Mouse (Mus musculus): ENCODE results near the gene Drap1. TPM values are rescaled to one million over a fixed set of nuclear protein-coding genes. Genes with fewer than 3 reads are reported as not detected.

Gene Drap1
- total RNA-seq, 1 experiment from 2014 or later = 121 TPM

GRCm38 (mm10) chr19:5424092-5424781 is 542 bp downstream of the Drap1 start:
- ATAC-seq (replicated peaks; ENCODE audit: insufficient number of reproducible peaks, low FRiP score, low TSS enrichment, poor library complexity, severe bottlenecking) = peak; percentile 5; the same call in 1 of the 2 replicates

- no peak for ATAC-seq (replicated peaks; ENCODE audit: insufficient number of reproducible peaks, low FRiP score, low TSS enrichment, poor library complexity, severe bottlenecking)
Observed at GRCm38 (mm10) chr19:5423561-5423960, 1.2 kb downstream of the Drap1 start.

GRCm38 (mm10) chr19:5422895-5423443 is 1.8 kb downstream of the Drap1 start:
- ATAC-seq (replicated peaks; ENCODE audit: insufficient number of reproducible peaks, low FRiP score, low TSS enrichment, poor library complexity, severe bottlenecking) = no peak

- no peak for ATAC-seq (replicated peaks; ENCODE audit: insufficient number of reproducible peaks, low FRiP score, low TSS enrichment, poor library complexity, severe bottlenecking)
Observed at GRCm38 (mm10) chr19:5422267-5422666, 2.5 kb downstream of the Drap1 start.

- no peak for ATAC-seq (replicated peaks; ENCODE audit: insufficient number of reproducible peaks, low FRiP score, low TSS enrichment, poor library complexity, severe bottlenecking)
Observed at GRCm38 (mm10) chr19:5421784-5422183, 3.0 kb downstream of the Drap1 start.

DNA sequence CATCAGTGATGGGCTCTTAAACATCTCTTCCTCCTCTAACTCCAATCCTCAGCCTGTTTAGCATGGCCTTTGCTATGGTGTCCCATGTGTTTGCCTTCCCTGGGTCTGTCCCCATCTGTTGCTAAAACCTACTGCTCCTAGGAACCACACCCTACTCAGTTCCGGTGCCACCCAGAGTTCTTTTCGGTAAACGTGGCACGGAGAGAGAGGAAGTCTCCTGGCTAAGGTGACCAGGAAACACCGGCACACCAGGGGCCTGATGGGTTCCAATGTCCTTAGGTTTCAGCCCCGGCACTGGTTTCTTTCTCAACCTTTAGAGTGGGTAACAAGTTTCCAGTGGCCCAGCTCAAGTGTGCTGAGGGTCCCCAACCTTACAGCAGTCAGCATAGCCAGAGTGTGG is 4.2 kb downstream of the Drap1 start:
- no peak for ATAC-seq (replicated peaks; ENCODE audit: insufficient number of reproducible peaks, low FRiP score, low TSS enrichment, poor library complexity, severe bottlenecking)

DNA sequence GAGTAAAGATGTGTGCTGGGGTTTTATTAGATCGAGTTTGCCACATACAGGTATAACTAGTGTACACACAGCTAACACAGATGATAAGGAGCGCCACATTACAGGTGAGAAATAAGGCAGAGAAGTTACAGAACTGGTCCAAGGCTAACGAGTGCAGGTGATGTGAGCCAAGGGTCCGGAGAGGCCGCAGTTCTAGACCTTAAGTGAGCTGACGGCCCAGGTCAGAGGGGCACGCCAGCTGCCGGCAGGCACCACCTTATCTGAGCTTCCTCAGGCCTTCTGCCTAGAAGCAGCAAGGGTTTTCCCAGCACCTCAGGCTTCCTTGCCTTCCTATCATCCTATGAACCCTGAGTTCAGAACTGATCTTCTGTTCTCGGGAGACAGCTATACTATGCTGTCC is 5.1 kb downstream of the Drap1 start:
- ATAC-seq (replicated peaks; ENCODE audit: insufficient number of reproducible peaks, low FRiP score, low TSS enrichment, poor library complexity, severe bottlenecking) = no peak

GRCm38 (mm10) chr19:5418750-5419466 is 5.9 kb downstream of the Drap1 start:
- no peak for ATAC-seq (replicated peaks; ENCODE audit: insufficient number of reproducible peaks, low FRiP score, low TSS enrichment, poor library complexity, severe bottlenecking)

DNA sequence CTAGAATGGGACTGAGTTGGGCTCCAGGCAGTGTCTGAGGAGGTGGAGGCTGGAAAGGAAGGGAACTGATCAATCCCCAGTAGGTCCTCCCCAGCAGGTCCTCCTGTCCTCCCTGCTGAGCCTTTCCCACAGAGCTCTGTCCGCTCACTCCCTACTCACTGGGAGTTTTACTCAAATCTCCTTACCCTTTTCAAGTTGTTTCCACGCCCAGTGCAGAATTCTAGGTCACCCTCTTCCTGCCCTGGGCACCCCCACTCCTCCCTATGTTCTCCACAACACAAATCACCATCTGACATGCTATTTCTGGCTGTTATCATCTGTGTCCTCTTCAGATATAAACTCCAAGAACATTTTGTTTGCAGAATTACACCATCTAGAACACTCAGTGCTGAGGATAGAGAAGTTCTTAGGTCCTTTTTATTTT is 10.2 kb downstream of the Drap1 start:
- ATAC-seq (replicated peaks; ENCODE audit: insufficient number of reproducible peaks, low FRiP score, low TSS enrichment, poor library complexity, severe bottlenecking) = no peak

- ATAC-seq (replicated peaks; ENCODE audit: insufficient number of reproducible peaks, low FRiP score, low TSS enrichment, poor library complexity, severe bottlenecking) = no peak
Observed at GRCm38 (mm10) chr19:5413840-5414239, 10.9 kb downstream of the Drap1 start.

- no peak for ATAC-seq (replicated peaks; ENCODE audit: insufficient number of reproducible peaks, low FRiP score, low TSS enrichment, poor library complexity, severe bottlenecking)
Observed at GRCm38 (mm10) chr19:5411961-5412360, 12.8 kb downstream of the Drap1 start.

DNA sequence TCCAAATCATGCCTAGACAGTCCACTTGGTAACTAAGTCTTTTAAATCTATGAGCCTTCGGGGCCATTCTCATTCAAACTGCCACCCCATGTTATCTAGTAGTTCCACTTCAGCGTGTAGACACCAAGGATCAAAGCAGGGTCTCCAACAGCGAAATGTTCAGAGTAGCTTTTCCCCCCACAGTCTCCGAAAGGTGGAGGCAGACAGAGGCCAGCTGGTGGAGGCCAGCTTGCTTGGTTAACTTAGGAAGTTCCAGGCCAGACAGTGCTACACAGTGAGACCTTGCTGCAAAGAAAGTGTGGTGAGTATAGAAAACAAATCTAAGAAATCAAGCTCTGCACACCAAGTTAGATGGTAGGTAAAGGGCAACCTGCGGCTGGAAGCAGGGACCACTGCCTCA is 14.1 kb downstream of the Drap1 start:
- ATAC-seq (replicated peaks; ENCODE audit: insufficient number of reproducible peaks, low FRiP score, low TSS enrichment, poor library complexity, severe bottlenecking) = no peak

DNA sequence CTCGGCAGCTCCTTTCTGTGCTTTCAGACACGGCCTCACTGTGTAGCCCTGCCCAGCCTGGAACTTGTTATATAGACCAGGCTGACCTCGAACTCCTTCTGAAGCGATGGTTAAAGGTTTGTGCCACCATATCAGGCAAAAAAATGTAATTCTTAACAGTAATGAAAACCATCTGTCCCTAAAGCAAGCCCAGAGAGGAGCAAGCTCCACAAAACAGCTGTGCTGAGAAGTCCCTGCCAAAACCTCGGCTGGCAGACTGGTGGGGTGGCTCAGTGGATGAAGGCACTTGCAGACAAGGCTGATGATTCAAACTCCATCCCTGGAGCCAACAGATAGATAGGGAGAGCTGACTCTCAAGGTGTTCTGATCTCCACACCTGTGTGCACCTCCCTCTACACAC is 15.7 kb downstream of the Drap1 start:
- no peak for ATAC-seq (replicated peaks; ENCODE audit: insufficient number of reproducible peaks, low FRiP score, low TSS enrichment, poor library complexity, severe bottlenecking)

DNA sequence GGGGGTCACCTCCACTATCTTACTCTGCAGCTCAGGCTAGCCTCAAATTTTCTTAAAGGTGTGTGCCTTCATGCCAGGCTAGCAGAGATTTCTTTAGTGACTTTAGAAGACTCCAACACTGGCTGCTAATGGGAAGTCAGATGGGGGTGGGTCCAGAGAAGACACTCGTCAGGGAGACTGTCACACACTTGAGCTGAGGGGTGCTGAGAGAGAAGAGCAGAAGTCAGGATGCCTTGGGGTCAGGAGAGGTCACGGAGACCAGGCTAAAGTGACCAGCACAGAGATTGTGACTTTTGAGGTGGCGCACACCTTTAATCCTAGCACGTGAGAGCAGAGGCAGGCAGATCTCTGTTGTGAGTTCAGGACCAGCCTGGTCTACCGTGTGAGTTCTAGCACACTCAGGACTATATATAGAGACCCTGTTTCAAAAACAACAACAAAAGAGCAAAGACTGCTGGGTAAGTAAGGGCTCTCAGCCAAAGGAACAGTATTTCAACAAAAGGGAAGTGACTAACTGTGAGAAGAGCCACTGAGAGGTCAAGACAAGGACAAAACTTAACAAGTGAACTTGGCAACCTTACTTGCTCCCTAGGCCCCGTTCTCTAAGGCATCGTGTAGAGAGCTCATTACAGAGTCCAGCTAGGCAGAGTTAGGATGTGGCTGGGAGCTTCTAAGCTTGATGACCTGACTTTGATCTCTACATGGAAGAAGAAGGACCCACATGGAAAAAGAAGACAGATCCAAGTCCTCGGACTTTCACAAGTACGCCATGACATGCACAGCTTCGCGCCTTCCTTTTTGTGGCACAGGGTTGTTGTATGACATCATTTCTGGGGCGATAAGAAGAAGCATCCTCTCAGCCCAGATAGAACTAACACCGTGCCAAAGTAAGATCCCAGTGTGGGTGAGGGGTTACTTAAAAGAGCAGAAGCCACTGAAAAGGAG is 16.4 kb downstream of the Drap1 start:
- ATAC-seq (replicated peaks; ENCODE audit: insufficient number of reproducible peaks, low FRiP score, low TSS enrichment, poor library complexity, severe bottlenecking) = peak; percentile 62

GRCm38 (mm10) chr19:5407133-5407532 is 17.6 kb downstream of the Drap1 start:
- ATAC-seq (replicated peaks; ENCODE audit: insufficient number of reproducible peaks, low FRiP score, low TSS enrichment, poor library complexity, severe bottlenecking) = peak; percentile 34

- ATAC-seq (replicated peaks; ENCODE audit: insufficient number of reproducible peaks, low FRiP score, low TSS enrichment, poor library complexity, severe bottlenecking) = peak; percentile 16
Observed at GRCm38 (mm10) chr19:5406531-5407126, 18.1 kb downstream of the Drap1 start.

GRCm38 (mm10) chr19:5405924-5406323 is 18.9 kb downstream of the Drap1 start:
- ATAC-seq (replicated peaks; ENCODE audit: insufficient number of reproducible peaks, low FRiP score, low TSS enrichment, poor library complexity, severe bottlenecking) = peak; percentile 4; the same call in 1 of the 2 replicates

DNA sequence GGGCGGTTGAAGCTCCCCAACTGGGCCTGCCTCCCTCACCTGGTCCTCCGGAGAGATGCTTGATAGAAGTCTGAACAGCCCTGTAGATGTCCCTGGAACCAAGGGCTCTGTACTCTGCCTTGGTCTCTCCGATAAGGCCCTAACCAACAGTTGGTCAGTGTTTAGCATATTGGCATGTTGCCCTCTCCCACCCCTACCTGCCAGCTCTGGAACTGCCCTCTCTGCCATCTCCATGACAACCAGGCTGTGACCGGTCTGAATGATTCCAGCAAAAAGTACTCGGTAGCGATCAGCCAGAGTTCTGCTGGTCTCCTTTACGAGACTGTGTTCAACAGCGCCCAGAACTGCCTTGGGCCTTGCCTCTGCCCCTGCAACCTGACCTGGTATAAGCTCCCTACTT is 22.5 kb downstream of the Drap1 start, which contains the start of gene Tsga10ip:
Gene Tsga10ip (minus strand): TSS at position 234 of the 400 bp plus-strand sequence.
- no peak for ATAC-seq (replicated peaks; ENCODE audit: insufficient number of reproducible peaks, low FRiP score, low TSS enrichment, poor library complexity, severe bottlenecking)

Measured in monocyte, adult 5-6 weeks (primary cell).